Mouse (Mus musculus) heart, embryonic 16.5 days (tissue): ENCODE measurements around the gene Gm45521. TPM values are rescaled to one million over a fixed set of nuclear protein-coding genes. Genes with fewer than 3 reads are reported as not detected.

ENCODE experiments used
- ATAC-seq: fragments of 200-750 bp; cut with Nextera tagmentation; replicated peaks from 2 replicates; pipeline ENCODE4 v1.8.0; 2017; ENCODE audit warnings: moderate number of reproducible peaks; ENCODE audit not compliant: insufficient read depth, low FRiP score; ENCODE audit errors: extremely low read depth
- H3K27ac ChIP-seq: fragments of 300-500 bp; sonication (generic); 2 replicates; pipeline ENCODE4 v1.5.1; 2014; ENCODE audit warnings: mild to moderate bottlenecking, low read length, control low read depth, moderate library complexity
- H3K27me3 ChIP-seq: fragments of 300-500 bp; sonication (generic); 2 replicates; pipeline ENCODE4 v1.6.1; 2014; ENCODE audit warnings: low read length, mixed read lengths; ENCODE audit not compliant: control insufficient read depth, insufficient read depth
- H3K36me3 ChIP-seq: fragments of 300-500 bp; sonication (generic); 2 replicates; pipeline ENCODE4 v1.6.1; 2014; ENCODE audit not compliant: control insufficient read depth, insufficient read depth
- H3K4me1 ChIP-seq: fragments of 300-500 bp; sonication (generic); 2 replicates; pipeline ENCODE4 v1.6.1; 2014; ENCODE audit warnings: low read length, mixed read lengths; ENCODE audit not compliant: control insufficient read depth, insufficient read depth
- H3K4me2 ChIP-seq: fragments of 300-500 bp; sonication (generic); 2 replicates; pipeline ENCODE4 v1.6.1; 2014; ENCODE audit warnings: low read depth, mild to moderate bottlenecking, control low read depth, low read length
- H3K4me3 ChIP-seq: fragments of 300-500 bp; sonication (generic); 2 replicates; pipeline ENCODE4 v1.5.1; 2014; ENCODE audit warnings: mild to moderate bottlenecking, control low read depth, low read length
- H3K9ac ChIP-seq: fragments of 300-500 bp; sonication (generic); 2 replicates; pipeline ENCODE4 v1.6.1; 2014; ENCODE audit warnings: low read length, control low read depth
- H3K9me3 ChIP-seq: fragments of 300-500 bp; sonication (generic); replicated peaks from 2 replicates; pipeline ENCODE4 v1.6.1; 2016; ENCODE audit warnings: low read length; ENCODE audit not compliant: control insufficient read depth
- WGBS: fragments of 180-500 bp; shearing (Covaris S2); extraction: QIAGEN DNeasy Blood & Tissue Kit; methylation state at CpG from one replicate; pipeline ENCODE4 v1.1.7; 2014; 5-methylcytosine and 5-hydroxymethylcytosine counted together
- polyA plus RNA-seq: library from polyadenylated mRNA; unstranded; fragments of >200 nt; fragmentation: Nextera tagmentation; extraction: Ambion mirVana; gene quantifications from 2 replicates; pipeline ENCODE4 v1.2.1, GENCODE M21; 2015

The Gm45521 gene
- polyA plus RNA-seq, result not detected in 2 replicates

DNA sequence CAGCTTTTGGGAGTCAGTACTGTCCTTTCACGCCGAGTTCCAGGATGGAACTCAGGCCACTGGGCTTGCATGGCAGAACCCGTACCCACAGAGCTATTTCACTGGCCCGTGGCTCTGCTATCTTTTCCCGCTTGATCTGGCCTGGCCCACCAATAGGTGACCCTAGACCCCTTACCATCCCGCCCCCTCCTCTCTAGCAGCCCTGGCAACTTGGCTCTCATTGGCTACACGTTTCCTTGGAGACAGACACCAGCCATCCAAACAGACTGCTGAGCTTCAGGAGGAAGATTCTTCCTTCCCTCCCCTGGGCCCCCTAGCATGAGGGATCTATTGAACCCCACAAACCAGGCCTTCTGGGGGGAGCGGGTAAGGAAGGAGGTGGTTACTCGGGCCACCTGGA lies at the start of gene Gm45521:
Gene Gm45521 (plus strand): TSS at position 240 of the 400 bp plus-strand sequence.
- Histone ChIP-seq H3K4me1 (peaks cover 32% of the 10 kb centered on the region), H3K4me2 (no peak within 1 kb of the TSS), H3K36me3 (no peaks in the 10 kb centered on the region), H3K9ac (no peak within 1 kb of the TSS), H3K4me3 (no peak within 1 kb of the TSS), H3K9me3 (no peaks in the 10 kb centered on the region), H3K27ac (no peak within 1 kb of the TSS), H3K27me3 (no peaks in the 10 kb centered on the region)
- 64% methylated on average over 9 of the region's 9 CpGs for WGBS
- ATAC-seq, result no peak

DNA sequence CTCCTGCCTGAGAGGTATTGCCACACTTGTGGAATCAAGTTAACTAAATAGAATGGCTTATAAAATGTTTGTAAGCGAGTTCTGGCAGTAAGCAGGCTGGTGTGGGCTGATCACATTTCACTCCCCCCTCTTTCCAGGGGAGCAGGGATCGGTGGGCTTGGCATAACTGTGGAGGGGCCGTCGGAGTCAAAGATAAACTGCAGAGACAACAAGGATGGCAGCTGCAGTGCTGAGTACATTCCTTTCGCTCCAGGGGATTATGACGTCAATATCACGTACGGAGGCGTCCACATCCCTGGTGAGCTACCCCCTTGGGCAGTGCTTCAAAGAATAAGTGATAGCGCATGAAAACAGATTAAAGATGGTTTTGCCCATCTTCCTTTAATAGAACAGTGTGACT lies 47.6 kb upstream of the Gm45521 start:
- Histone ChIP-seq H3K4me1 (no peaks in the 10 kb centered on the region), H3K4me3 (no peak overlapping the region), H3K4me2 (no peak overlapping the region), H3K27ac (no peak overlapping the region), H3K27me3 (no peaks in the 10 kb centered on the region), H3K9ac (no peak overlapping the region), H3K9me3 (no peaks in the 10 kb centered on the region), H3K36me3 (peaks cover 17% of the 10 kb centered on the region)
- no peak for ATAC-seq
- WGBS, result 53% methylated on average over 10 of the region's 10 CpGs

DNA sequence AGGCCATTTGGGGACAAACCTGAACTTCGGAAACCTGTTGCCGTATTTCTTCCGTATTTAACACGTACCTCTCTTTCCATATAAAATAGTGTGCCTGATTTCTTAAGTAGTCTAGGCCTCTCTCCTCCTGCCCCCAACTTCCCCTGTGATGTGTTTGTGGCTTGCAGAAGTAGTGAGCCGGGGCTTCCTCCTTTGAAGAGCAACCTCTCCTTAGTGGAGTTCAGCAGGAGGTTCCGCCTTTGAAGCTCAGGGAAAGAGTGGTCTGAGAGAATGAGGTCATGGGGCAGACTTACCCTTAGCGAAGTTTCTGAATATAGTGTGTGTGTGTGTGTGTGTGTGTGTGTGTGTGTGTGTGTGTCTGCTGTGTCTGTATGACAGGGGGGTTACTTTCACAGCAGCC lies 43.2 kb upstream of the Gm45521 start:
- Histone ChIP-seq H3K4me1 (no peaks in the 10 kb centered on the region), H3K4me2 (no peak overlapping the region), H3K9ac (no peak overlapping the region), H3K27me3 (no peaks in the 10 kb centered on the region), H3K27ac (no peak overlapping the region), H3K4me3 (no peak overlapping the region), H3K36me3 (peaks cover 24% of the 10 kb centered on the region), H3K9me3 (no peaks in the 10 kb centered on the region)
- 0 out of 2 replicates have a peak, but pooled peaks have one; percentile 34 for ATAC-seq
- WGBS, result 73% methylated on average over 7 of the region's 7 CpGs

DNA sequence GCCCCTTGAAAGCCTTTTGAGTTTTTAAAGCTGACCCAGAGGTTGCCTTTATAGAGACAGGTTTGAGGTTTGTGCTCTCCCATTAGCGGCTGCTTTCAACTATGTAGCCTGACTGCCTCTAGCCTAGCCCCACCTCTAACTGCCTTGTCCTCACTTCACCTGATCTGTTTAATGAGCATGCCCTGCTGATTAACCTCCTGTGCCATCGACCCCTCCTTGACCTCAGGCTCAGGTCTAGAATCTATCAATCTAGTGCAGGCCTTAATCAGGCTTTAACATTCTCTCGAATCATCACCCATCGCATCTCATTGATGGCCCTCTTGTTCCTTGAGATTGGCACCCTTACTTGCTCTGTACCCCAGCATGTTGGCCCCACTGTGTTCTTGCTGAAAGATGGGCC lies 42.6 kb upstream of the Gm45521 start:
- H3K4me3 ChIP-seq, result no peak overlapping the region
- no peaks in the 10 kb centered on the region for H3K9me3 ChIP-seq
- no peaks in the 10 kb centered on the region for H3K27me3 ChIP-seq
- WGBS, result 76% methylated on average over 4 of the region's 4 CpGs
- H3K27ac ChIP-seq, result no peak overlapping the region
- H3K36me3 ChIP-seq, result peaks cover 29% of the 10 kb centered on the region
- no peak overlapping the region for H3K9ac ChIP-seq
- no peaks in the 10 kb centered on the region for H3K4me1 ChIP-seq
- H3K4me2 ChIP-seq, result no peak overlapping the region
- ATAC-seq, result 0 out of 2 replicates have a peak, but pooled peaks have one; percentile 17

DNA sequence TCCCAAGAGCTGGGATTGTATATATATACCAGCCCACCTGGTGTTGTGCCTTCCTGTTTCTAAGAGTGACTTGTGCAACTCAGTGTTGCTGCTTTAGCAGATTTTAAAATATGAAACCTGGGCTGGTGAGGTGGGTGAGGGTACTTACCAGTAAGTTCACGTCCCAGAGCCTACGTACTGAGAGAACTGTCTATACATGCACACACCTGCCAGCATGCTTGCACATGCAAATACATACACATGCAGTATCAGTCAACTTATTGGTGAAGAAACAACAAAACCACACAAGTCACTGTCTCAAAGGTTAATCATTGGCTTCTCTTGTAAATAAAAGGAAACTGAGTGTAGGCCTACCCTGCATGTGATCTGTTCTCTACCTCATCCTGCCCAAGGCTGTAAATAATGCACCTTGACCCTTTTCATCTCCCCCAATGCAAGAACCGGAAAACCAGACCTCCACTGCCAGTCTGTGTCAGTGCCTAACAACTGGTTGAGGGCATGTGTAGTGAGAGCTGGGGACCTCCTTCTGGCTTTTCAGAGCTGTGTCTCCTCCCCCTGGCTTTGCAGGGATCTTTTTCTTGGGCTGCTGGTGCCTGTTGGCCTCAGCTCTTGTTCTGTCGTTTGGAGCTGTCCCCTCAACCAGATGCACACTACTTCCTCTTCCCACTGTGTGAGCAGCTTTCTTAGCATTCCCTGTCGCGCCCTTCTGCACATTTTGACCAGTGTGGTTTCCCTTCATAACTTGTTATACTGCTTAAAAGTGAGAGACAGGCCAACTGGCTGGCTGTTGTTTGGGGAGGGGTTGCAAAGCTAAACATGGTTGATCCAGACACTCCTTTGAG lies 38.7 kb upstream of the Gm45521 start:
- Histone ChIP-seq H3K4me3 (no peak overlapping the region), H3K9me3 (no peaks in the 10 kb centered on the region), H3K36me3 (peaks cover 29% of the 10 kb centered on the region), H3K4me2 (no peak overlapping the region), H3K27ac (no peak overlapping the region), H3K4me1 (no peaks in the 10 kb centered on the region), H3K27me3 (no peaks in the 10 kb centered on the region), H3K9ac (no peak overlapping the region)
- ATAC-seq, result no peak
- 79% methylated on average over 6 of the region's 6 CpGs for WGBS

DNA sequence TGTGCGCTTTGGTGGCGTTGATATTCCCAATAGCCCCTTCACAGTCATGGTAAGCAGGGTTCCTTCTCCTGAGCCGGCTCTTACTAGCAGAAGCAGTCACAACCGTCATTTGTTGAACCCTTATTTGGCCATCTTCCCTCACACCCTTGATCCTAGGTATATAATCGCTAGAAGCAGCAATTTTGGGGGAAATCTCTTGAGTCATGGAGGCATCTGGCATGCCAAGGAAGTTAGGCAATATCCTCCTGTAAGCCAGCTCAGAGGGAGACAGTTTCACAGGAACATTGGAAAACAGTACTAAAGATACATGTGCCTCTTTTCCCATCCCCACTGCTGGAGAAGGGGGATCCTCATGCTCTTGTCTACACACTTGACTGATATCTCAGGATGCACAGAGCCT lies 37.8 kb upstream of the Gm45521 start:
- Histone ChIP-seq H3K36me3 (peaks cover 34% of the 10 kb centered on the region), H3K4me2 (no peak overlapping the region), H3K27ac (no peak overlapping the region), H3K9me3 (no peaks in the 10 kb centered on the region), H3K4me1 (no peaks in the 10 kb centered on the region), H3K27me3 (no peaks in the 10 kb centered on the region), H3K9ac (no peak overlapping the region), H3K4me3 (no peak overlapping the region)
- 84% methylated on average over 5 of the region's 5 CpGs for WGBS
- ATAC-seq, result no peak

DNA sequence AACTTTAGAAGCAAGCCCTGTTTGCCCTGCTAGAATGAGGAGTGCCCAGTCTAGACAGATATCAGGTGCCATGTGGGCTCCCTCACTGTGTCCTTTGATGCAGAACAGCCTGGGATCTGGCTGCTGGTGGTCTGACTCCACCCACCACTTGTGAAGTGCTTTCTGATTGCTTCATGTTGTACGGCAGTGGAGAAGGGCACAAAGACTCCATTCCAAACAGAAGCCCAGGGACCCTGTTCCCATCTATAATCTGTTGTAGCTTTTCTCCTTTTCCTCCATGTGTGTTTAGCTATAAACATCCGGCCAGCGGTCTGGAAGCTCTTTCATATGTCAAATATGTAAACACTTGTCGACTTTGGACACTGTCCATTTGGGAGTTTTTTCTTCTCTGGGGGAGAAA lies 37.2 kb upstream of the Gm45521 start:
- no peak overlapping the region for H3K4me2 ChIP-seq
- no peak overlapping the region for H3K9ac ChIP-seq
- H3K27ac ChIP-seq, result no peak overlapping the region
- ATAC-seq, result no peak
- no peaks in the 10 kb centered on the region for H3K4me1 ChIP-seq
- no peaks in the 10 kb centered on the region for H3K9me3 ChIP-seq
- H3K4me3 ChIP-seq, result no peak overlapping the region
- H3K36me3 ChIP-seq, result peaks cover 35% of the 10 kb centered on the region
- WGBS, result 58% methylated on average over 4 of the region's 4 CpGs
- H3K27me3 ChIP-seq, result no peaks in the 10 kb centered on the region

DNA sequence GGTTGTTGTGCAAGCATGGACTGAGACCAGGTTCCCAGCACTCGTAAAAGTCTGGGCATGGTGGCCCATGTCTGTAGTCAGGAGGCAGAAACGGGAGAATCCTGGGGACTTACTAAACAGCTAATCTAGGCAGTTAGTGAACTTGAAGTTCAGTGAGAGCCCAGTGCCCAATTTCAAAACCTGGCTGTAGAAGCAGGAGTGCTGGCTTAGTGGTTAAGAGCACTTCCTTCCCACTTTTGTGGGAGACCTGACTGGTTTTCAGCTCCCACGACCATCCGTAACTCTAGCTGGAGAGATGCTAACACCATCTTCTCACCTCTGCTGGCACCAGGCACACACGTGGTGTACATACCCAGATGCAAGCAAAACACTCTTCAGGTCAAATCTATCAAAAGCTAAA lies 35.6 kb upstream of the Gm45521 start:
- 78% methylated on average over 5 of the region's 5 CpGs for WGBS
- Histone ChIP-seq H3K9me3 (no peaks in the 10 kb centered on the region), H3K27me3 (no peaks in the 10 kb centered on the region), H3K4me2 (no peak overlapping the region), H3K36me3 (peaks cover 32% of the 10 kb centered on the region), H3K4me3 (no peak overlapping the region), H3K27ac (no peak overlapping the region), H3K4me1 (no peaks in the 10 kb centered on the region), H3K9ac (no peak overlapping the region)
- ATAC-seq, result no peak

DNA sequence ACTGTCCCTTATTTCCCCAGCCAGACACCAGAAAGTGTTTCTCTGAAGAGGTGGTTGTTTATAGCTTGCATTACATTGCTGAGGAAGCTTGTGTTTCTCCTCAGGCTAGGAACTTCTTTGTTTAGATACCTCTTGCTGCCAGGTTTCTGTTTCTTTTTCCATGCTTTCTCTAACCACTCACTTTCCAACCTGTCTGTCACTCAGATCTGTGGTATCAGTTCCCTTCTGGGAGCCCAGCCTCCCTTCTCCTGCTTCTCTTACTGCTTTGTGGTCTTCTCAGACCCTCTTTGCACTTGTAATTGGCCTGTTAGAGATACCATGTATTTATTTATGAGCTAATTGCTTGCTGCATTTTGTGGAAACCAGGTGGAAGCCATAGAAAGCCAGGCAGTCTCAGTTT lies 33.5 kb upstream of the Gm45521 start:
- peaks cover 34% of the 10 kb centered on the region for H3K36me3 ChIP-seq
- H3K27ac ChIP-seq, result no peak overlapping the region
- ATAC-seq, result no peak
- H3K9ac ChIP-seq, result no peak overlapping the region
- H3K9me3 ChIP-seq, result no peaks in the 10 kb centered on the region
- H3K4me1 ChIP-seq, result no peaks in the 10 kb centered on the region
- no peak overlapping the region for H3K4me3 ChIP-seq
- H3K27me3 ChIP-seq, result no peaks in the 10 kb centered on the region
- no peak overlapping the region for H3K4me2 ChIP-seq
